Mouse (Mus musculus): ENCODE data around the gene Slc37a2. TPM values are rescaled to one million over a fixed set of nuclear protein-coding genes. Genes with fewer than 3 reads are reported as not detected.
"Not testable (repeated sequence)": the region's sequence is repeated elsewhere in the genome, so short reads cannot be mapped to it uniquely, and the experiment has no call there.

Slc37a2 gene
- total RNA-seq (2017): 30.0 and 30.4 TPM in 2 replicates

GRCm38 (mm10) chr9:37255149-37255888 is at the start of gene Slc37a2:
Slc37a2 (minus strand) TSS chr9:37255738.
- peak; percentile 85 for ATAC-seq (ENCODE audit: extremely low read depth, insufficient number of reproducible peaks, low FRiP score, poor library complexity, severe bottlenecking)

- ATAC-seq (ENCODE audit: extremely low read depth, insufficient number of reproducible peaks, low FRiP score, poor library complexity, severe bottlenecking): no peak
Observed at GRCm38 (mm10) chr9:37301720-37302119, 46.2 kb upstream of the Slc37a2 start.

- not testable (repeated sequence) for ATAC-seq (ENCODE audit: extremely low read depth, insufficient number of reproducible peaks, low FRiP score, poor library complexity, severe bottlenecking)
Observed at GRCm38 (mm10) chr9:37300501-37300900, 45.0 kb upstream of the Slc37a2 start.

GRCm38 (mm10) chr9:37295586-37295985 is 40.0 kb upstream of the Slc37a2 start:
- ATAC-seq (ENCODE audit: extremely low read depth, insufficient number of reproducible peaks, low FRiP score, poor library complexity, severe bottlenecking): no peak

GRCm38 (mm10) chr9:37266622-37267021 is 11.1 kb upstream of the Slc37a2 start:
- no peak for ATAC-seq (ENCODE audit: extremely low read depth, insufficient number of reproducible peaks, low FRiP score, poor library complexity, severe bottlenecking)

- ATAC-seq (ENCODE audit: extremely low read depth, insufficient number of reproducible peaks, low FRiP score, poor library complexity, severe bottlenecking): peak; percentile 77
Observed at GRCm38 (mm10) chr9:37255889-37256225, 319 bp upstream of the Slc37a2 start.

- ATAC-seq (ENCODE audit: extremely low read depth, insufficient number of reproducible peaks, low FRiP score, poor library complexity, severe bottlenecking): no peak
Observed at GRCm38 (mm10) chr9:37254531-37255110, 917 bp downstream of the Slc37a2 start.

GRCm38 (mm10) chr9:37250631-37251030 is 4.9 kb downstream of the Slc37a2 start:
- ATAC-seq (ENCODE audit: extremely low read depth, insufficient number of reproducible peaks, low FRiP score, poor library complexity, severe bottlenecking): no peak

GRCm38 (mm10) chr9:37249976-37250375 is 5.6 kb downstream of the Slc37a2 start:
- no peak for ATAC-seq (ENCODE audit: extremely low read depth, insufficient number of reproducible peaks, low FRiP score, poor library complexity, severe bottlenecking)

GRCm38 (mm10) chr9:37248381-37248906 is 7.1 kb downstream of the Slc37a2 start:
- ATAC-seq (ENCODE audit: extremely low read depth, insufficient number of reproducible peaks, low FRiP score, poor library complexity, severe bottlenecking): no peak

GRCm38 (mm10) chr9:37247429-37247828 is 8.1 kb downstream of the Slc37a2 start:
- peak; percentile 63 for ATAC-seq (ENCODE audit: extremely low read depth, insufficient number of reproducible peaks, low FRiP score, poor library complexity, severe bottlenecking)

GRCm38 (mm10) chr9:37245810-37246209 is 9.7 kb downstream of the Slc37a2 start:
- no peak for ATAC-seq (ENCODE audit: extremely low read depth, insufficient number of reproducible peaks, low FRiP score, poor library complexity, severe bottlenecking)

GRCm38 (mm10) chr9:37245404-37245803 is 10.1 kb downstream of the Slc37a2 start:
- ATAC-seq (ENCODE audit: extremely low read depth, insufficient number of reproducible peaks, low FRiP score, poor library complexity, severe bottlenecking): no peak

GRCm38 (mm10) chr9:37244600-37244999 is 10.9 kb downstream of the Slc37a2 start:
- ATAC-seq (ENCODE audit: extremely low read depth, insufficient number of reproducible peaks, low FRiP score, poor library complexity, severe bottlenecking): no peak

- 0 out of 2 replicates have a peak, but pooled peaks have one; percentile 14 for ATAC-seq (ENCODE audit: extremely low read depth, insufficient number of reproducible peaks, low FRiP score, poor library complexity, severe bottlenecking)
Observed at GRCm38 (mm10) chr9:37242764-37243163, 12.8 kb downstream of the Slc37a2 start.

- ATAC-seq (ENCODE audit: extremely low read depth, insufficient number of reproducible peaks, low FRiP score, poor library complexity, severe bottlenecking): no peak
Observed at GRCm38 (mm10) chr9:37235951-37236737, 19.4 kb downstream of the Slc37a2 start.

- ATAC-seq (ENCODE audit: extremely low read depth, insufficient number of reproducible peaks, low FRiP score, poor library complexity, severe bottlenecking): no peak
Observed at GRCm38 (mm10) chr9:37232201-37233195, 23.0 kb downstream of the Slc37a2 start.

GRCm38 (mm10) chr9:37230486-37231195 is 24.9 kb downstream of the Slc37a2 start:
- peak; percentile 67 for ATAC-seq (ENCODE audit: extremely low read depth, insufficient number of reproducible peaks, low FRiP score, poor library complexity, severe bottlenecking)

Measured in neutrophil, adult 5-6 weeks (primary cell).